Mouse (Mus musculus): ENCODE data around the gene Etfrf1. TPM values are rescaled to one million over a fixed set of nuclear protein-coding genes. Genes with fewer than 3 reads are reported as not detected.

Etfrf1 gene
- total and polyA plus RNA-seq, 3 experiments = 11.0 to 13.1 TPM; not detected in 1

DNA sequence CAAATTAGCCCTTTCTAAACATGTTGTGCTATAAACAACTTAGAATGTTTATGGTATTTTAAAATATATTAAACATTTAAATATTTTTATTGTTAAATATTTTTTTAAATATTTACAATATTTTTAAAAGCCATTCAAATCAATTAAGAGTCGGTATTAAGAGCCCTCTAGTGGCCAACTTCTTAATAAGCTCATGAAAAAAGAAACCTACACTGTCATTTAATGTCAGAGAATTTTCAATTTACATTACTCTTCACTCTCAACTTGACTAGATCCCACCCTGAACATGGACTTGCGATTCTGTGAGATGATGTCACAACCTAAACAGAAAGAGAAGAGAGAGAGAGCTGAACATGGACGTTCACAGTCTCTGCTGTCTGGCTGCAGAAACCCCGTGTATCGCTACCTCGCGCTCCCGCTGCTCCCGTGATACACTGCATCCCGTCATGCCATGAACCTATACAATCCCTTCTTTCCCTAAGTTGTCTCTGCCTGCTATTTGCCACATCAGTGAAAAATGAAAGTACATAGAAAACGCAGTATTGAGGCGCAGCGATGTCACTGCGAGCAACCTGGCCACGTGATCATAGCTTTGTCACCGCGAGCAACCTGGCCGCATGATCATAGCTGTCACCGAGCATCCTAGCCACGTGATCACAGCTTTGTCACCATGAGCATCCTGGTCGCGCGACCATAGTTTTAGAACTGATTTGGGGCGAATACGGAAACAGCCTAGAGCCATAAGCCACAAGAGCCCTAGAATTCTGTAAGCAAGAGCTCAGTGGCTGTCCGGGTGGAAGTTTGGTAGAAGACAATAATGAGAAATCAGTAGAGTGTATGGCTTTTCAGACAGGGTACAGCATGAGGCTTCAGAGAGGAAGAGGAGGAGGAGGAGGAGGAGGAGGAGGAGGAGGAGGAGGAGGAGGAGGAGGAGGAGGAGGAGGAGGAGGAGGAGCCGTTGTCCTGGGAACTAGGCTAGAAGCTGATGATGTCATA lies 23.5 kb upstream of the Etfrf1 start:
- Histone ChIP-seq H3K36me3 (ENCODE audit: control insufficient read depth in 1 of 2, insufficient read depth in 2 of 2, low read length in 2 of 2) (no peaks in the 10 kb centered on the region), H3K9ac (ENCODE audit: control insufficient read depth, low read depth, low read length, poor library complexity, severe bottlenecking) (peak overlapping the region; percentile 51), H3K4me3 (ENCODE audit: control insufficient read depth in 1 of 2, insufficient read depth in 1 of 2, low read depth in 2 of 2, low read length in 2 of 2) (peak overlapping the region; percentile 57 to 63), H3K4me1 (ENCODE audit: control insufficient read depth in 1 of 2, insufficient read depth in 2 of 2, low read length in 2 of 2) (no peaks in the 10 kb centered on the region), H3K79me2 (ENCODE audit: control insufficient read depth, insufficient read depth, low read length, poor library complexity) (no peaks in the 10 kb centered on the region), H3K9me3 (replicated peaks; ENCODE audit: insufficient read depth, low read length) (no peaks in the 10 kb centered on the region), H3K27ac (ENCODE audit: control insufficient read depth, low read depth, low read length) (no peak overlapping the region; the same call in 1 of the 2 replicates), H3K27me3 (ENCODE audit: control insufficient read depth in 1 of 2, insufficient read depth in 2 of 2, low read length in 2 of 2) (no peaks in the 10 kb centered on the region)
- DNase-seq (ENCODE audit: low read depth, low spot score) = peak; percentile 81
- TF ChIP-seq USF1 (IDR thresholded peaks at IDR 0.05; ENCODE audit: low read depth, low read length) (peak; percentile 94), RAD21 (IDR thresholded peaks at IDR 0.05; ENCODE audit: low read depth, low read length) (peak; percentile 82), ZNF384 (IDR thresholded peaks at IDR 0.05; ENCODE audit: low read depth, low read length) (no peak), MXI1 (IDR thresholded peaks at IDR 0.05; ENCODE audit: low read depth, low read length) (peak; percentile 85), MYC (IDR thresholded peaks at IDR 0.05; ENCODE audit: low read depth, low read length) (peak; percentile 55; the same call in 1 of the 2 replicates), HCFC1 (IDR thresholded peaks at IDR 0.05; ENCODE audit: low read depth, low read length) (no peak), ZC3H11A (IDR thresholded peaks at IDR 0.05; ENCODE audit: low read depth, low read length) (peak; percentile 59), MAX (IDR thresholded peaks at IDR 0.05; ENCODE audit: low read length) (peak; percentile 96), USF2 (IDR thresholded peaks at IDR 0.05; ENCODE audit: borderline replicate concordance in 1 of 2, insufficient read depth in 1 of 2, low read depth in 1 of 2, low read length in 2 of 2) (peak; percentile 50 to 72; a peak in 3 of 4 replicates), SMC3 (IDR thresholded peaks at IDR 0.05; ENCODE audit: low read depth, low read length) (peak; percentile 59), TAL1 (IDR thresholded peaks at IDR 0.05; ENCODE audit: low read length) (no peak), CTCF (IDR thresholded peaks at IDR 0.05 in 2 of 3, conservative IDR thresholded peaks at IDR 0.05 in 1 of 3; ENCODE audit: control insufficient read depth in 1 of 3, insufficient read depth in 1 of 3, low read depth in 2 of 3, low read length in 3 of 3, poor library complexity in 1 of 3, severe bottlenecking in 1 of 3) (peak in 2 of 3 experiments; percentile 40 to 60; a peak in 3 of 6 replicates)

DNA sequence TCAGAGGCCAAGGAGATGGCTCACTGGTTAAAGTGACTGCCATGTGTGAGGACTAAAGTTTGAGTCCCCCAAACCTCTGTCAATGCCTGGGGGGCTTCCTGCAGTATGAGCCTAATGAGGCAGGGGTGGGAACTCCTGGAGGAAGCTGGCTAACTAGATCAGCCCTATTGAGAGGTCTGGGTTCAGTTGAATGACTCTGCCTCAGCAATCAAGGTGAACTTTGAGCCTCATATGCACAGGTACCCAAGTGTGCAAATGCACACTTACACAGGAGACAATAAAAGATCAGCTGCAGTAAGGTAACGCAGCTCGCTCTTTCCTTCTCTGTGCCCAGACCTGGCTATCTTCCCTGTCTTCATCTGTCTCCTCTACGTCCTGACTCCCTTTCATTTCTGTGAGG lies 17.9 kb upstream of the Etfrf1 start:
- peak overlapping the region; percentile 10; the same call in 1 of the 2 replicates for H3K9ac ChIP-seq (ENCODE audit: control insufficient read depth, low read depth, low read length, poor library complexity, severe bottlenecking)
- no peaks in the 10 kb centered on the region for H3K9me3 ChIP-seq (replicated peaks; ENCODE audit: insufficient read depth, low read length)
- H3K4me3 ChIP-seq (ENCODE audit: control insufficient read depth in 1 of 2, insufficient read depth in 1 of 2, low read depth in 2 of 2, low read length in 2 of 2) = peak overlapping the region; percentile 31 to 70
- H3K27ac ChIP-seq (ENCODE audit: control insufficient read depth, low read depth, low read length) = no peak overlapping the region
- H3K27me3 ChIP-seq (ENCODE audit: control insufficient read depth in 1 of 2, insufficient read depth in 2 of 2, low read length in 2 of 2) = no peaks in the 10 kb centered on the region
- no peak for DNase-seq (ENCODE audit: low read depth, low spot score)
- peaks cover 7% of the 10 kb centered on the region in 2 experiments; a peak in 2 of 4 replicates for H3K4me1 ChIP-seq (ENCODE audit: control insufficient read depth in 1 of 2, insufficient read depth in 2 of 2, low read length in 2 of 2)
- no peaks in the 10 kb centered on the region for H3K79me2 ChIP-seq (ENCODE audit: control insufficient read depth, insufficient read depth, low read length, poor library complexity)
- H3K36me3 ChIP-seq (ENCODE audit: control insufficient read depth in 1 of 2, insufficient read depth in 2 of 2, low read length in 2 of 2) = no peaks in the 10 kb centered on the region
- no peak for TF ChIP-seq CHD2 (IDR thresholded peaks at IDR 0.05; ENCODE audit: low read length)
- 0 out of 2 replicates have a peak, but pooled peaks have one; percentile 0 for TF ChIP-seq NELFE (IDR thresholded peaks at IDR 0.05; ENCODE audit: low read depth, low read length)

Measured in MEL (cell line).